Mouse (Mus musculus): ENCODE results near the gene Trim30d. TPM values are rescaled to one million over a fixed set of nuclear protein-coding genes. Genes with fewer than 3 reads are reported as not detected.

Gene Trim30d
- polyA plus RNA-seq (2014; fragmentation: Illumina TruSeq; extraction: RNeasy Lipid Tissue Mini Kit (QIAGEN cat#74804); ENCODE audit: low read depth, low replicate concordance), result 2.1 TPM

GRCm38 (mm10) chr7:104507421-104508065 lies at the start of gene Trim30d:
Trim30d (minus strand) TSS chr7:104507849.

GRCm38 (mm10) chr7:104549833-104550232 lies 42.2 kb upstream of the Trim30d start, which contains the start of gene Olfr651:
Olfr651 (plus strand) TSS chr7:104550133.

GRCm38 (mm10) chr7:104465065-104465744 lies 42.4 kb downstream of the Trim30d start, which contains the start of gene Trim30a:
Trim30a (minus strand) TSS chr7:104465193.

Other genes starting within 250 kb of the Trim30d start
- gene Trim5, start 219.8 kb downstream of the Trim30d start, polyA plus RNA-seq (2014; fragmentation: Illumina TruSeq; extraction: RNeasy Lipid Tissue Mini Kit (QIAGEN cat#74804); ENCODE audit: low read depth, low replicate concordance), result 1.6 TPM
- 19.8 TPM for gene Trim12a, start 192.4 kb downstream of the Trim30d start, polyA plus RNA-seq (2014; fragmentation: Illumina TruSeq; extraction: RNeasy Lipid Tissue Mini Kit (QIAGEN cat#74804); ENCODE audit: low read depth, low replicate concordance)
- not detected for gene Trim34b, start 178.4 kb downstream of the Trim30d start, polyA plus RNA-seq (2014; fragmentation: Illumina TruSeq; extraction: RNeasy Lipid Tissue Mini Kit (QIAGEN cat#74804); ENCODE audit: low read depth, low replicate concordance)
- gene Trim12c, start 154.5 kb downstream of the Trim30d start, polyA plus RNA-seq (2014; fragmentation: Illumina TruSeq; extraction: RNeasy Lipid Tissue Mini Kit (QIAGEN cat#74804); ENCODE audit: low read depth, low replicate concordance), result 8.5 TPM
- 0.24 TPM for gene Trim30b, start 138.0 kb downstream of the Trim30d start, polyA plus RNA-seq (2014; fragmentation: Illumina TruSeq; extraction: RNeasy Lipid Tissue Mini Kit (QIAGEN cat#74804); ENCODE audit: low read depth, low replicate concordance)
- gene Trim30c, start 107.0 kb downstream of the Trim30d start, polyA plus RNA-seq (2014; fragmentation: Illumina TruSeq; extraction: RNeasy Lipid Tissue Mini Kit (QIAGEN cat#74804); ENCODE audit: low read depth, low replicate concordance), result not detected
- 6.7 TPM for gene Trim30a, start 42.7 kb downstream of the Trim30d start, polyA plus RNA-seq (2014; fragmentation: Illumina TruSeq; extraction: RNeasy Lipid Tissue Mini Kit (QIAGEN cat#74804); ENCODE audit: low read depth, low replicate concordance)
- gene Olfr651, start 42.3 kb upstream of the Trim30d start, polyA plus RNA-seq (2014; fragmentation: Illumina TruSeq; extraction: RNeasy Lipid Tissue Mini Kit (QIAGEN cat#74804); ENCODE audit: low read depth, low replicate concordance), result not detected
- not detected for gene Olfr652, start 53.1 kb upstream of the Trim30d start, polyA plus RNA-seq (2014; fragmentation: Illumina TruSeq; extraction: RNeasy Lipid Tissue Mini Kit (QIAGEN cat#74804); ENCODE audit: low read depth, low replicate concordance)
- gene Olfr653, start 69.5 kb upstream of the Trim30d start, polyA plus RNA-seq (2014; fragmentation: Illumina TruSeq; extraction: RNeasy Lipid Tissue Mini Kit (QIAGEN cat#74804); ENCODE audit: low read depth, low replicate concordance), result not detected
- not detected for gene Olfr654, start 79.2 kb upstream of the Trim30d start, polyA plus RNA-seq (2014; fragmentation: Illumina TruSeq; extraction: RNeasy Lipid Tissue Mini Kit (QIAGEN cat#74804); ENCODE audit: low read depth, low replicate concordance)
- gene Olfr655, start 93.9 kb upstream of the Trim30d start, polyA plus RNA-seq (2014; fragmentation: Illumina TruSeq; extraction: RNeasy Lipid Tissue Mini Kit (QIAGEN cat#74804); ENCODE audit: low read depth, low replicate concordance), result not detected
- not detected for gene Olfr656, start 106.1 kb upstream of the Trim30d start, polyA plus RNA-seq (2014; fragmentation: Illumina TruSeq; extraction: RNeasy Lipid Tissue Mini Kit (QIAGEN cat#74804); ENCODE audit: low read depth, low replicate concordance)
- not detected for gene Olfr657, start 116.9 kb upstream of the Trim30d start, polyA plus RNA-seq (2014; fragmentation: Illumina TruSeq; extraction: RNeasy Lipid Tissue Mini Kit (QIAGEN cat#74804); ENCODE audit: low read depth, low replicate concordance)
- gene Olfr658, start 139.5 kb upstream of the Trim30d start, polyA plus RNA-seq (2014; fragmentation: Illumina TruSeq; extraction: RNeasy Lipid Tissue Mini Kit (QIAGEN cat#74804); ENCODE audit: low read depth, low replicate concordance), result not detected
- not detected for gene Olfr659, start 158.9 kb upstream of the Trim30d start, polyA plus RNA-seq (2014; fragmentation: Illumina TruSeq; extraction: RNeasy Lipid Tissue Mini Kit (QIAGEN cat#74804); ENCODE audit: low read depth, low replicate concordance)
- gene Olfr661, start 178.7 kb upstream of the Trim30d start, polyA plus RNA-seq (2014; fragmentation: Illumina TruSeq; extraction: RNeasy Lipid Tissue Mini Kit (QIAGEN cat#74804); ENCODE audit: low read depth, low replicate concordance), result not detected

Measured in heart, adult 10 weeks (tissue).